Mouse (Mus musculus) mouse embryonic stem cell (cell line): ENCODE measurements around the gene Cars2.
"Not testable (repeated sequence)": the region's sequence is repeated elsewhere in the genome, so short reads cannot be mapped to it uniquely, and the experiment has no call there.

ENCODE experiments used
- in situ Hi-C, 2 experiments: fragments of 300-500 bp; cut with MboI; formaldehyde crosslinking; loops; 1 replicate in 1 of 2; 3 replicates in 1 of 2; pipeline ENCODE4 v1.14.3; 2019 to 2020; ENCODE audit warnings: low sequenced_read_pairs in 2 of 2, low pct_unique_long_range_greater_than_20kb in 1 of 2, mixed read lengths in 1 of 2; ENCODE audit not compliant: unreplicated experiment in 1 of 2

The Cars2 gene

GRCm38 (mm10) chr8:11482537-11482936, 68.0 kb downstream of the Cars2 start:
- in situ Hi-C loops, result no loop called here

DNA sequence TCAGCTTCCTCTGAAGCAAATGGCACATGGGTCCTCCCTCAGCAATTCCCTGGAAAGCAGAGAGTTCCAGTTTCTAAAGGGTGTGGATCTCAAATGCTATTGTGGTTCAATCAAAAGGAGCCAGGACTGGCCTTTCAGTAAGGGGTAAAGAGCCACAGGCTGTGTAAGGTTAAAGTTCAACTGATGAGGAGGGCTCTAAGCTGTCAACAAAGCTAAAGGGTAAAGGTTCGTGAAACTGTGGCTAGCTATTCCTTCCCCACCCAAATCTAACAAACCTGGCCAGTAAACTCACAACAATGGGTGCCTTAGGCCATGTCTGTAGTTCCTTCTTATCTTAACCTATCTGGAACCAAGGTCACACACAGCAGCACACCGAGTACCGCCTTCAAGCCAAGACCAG, 68.7 kb downstream of the Cars2 start:
- in situ Hi-C loops, result no loop called here

DNA sequence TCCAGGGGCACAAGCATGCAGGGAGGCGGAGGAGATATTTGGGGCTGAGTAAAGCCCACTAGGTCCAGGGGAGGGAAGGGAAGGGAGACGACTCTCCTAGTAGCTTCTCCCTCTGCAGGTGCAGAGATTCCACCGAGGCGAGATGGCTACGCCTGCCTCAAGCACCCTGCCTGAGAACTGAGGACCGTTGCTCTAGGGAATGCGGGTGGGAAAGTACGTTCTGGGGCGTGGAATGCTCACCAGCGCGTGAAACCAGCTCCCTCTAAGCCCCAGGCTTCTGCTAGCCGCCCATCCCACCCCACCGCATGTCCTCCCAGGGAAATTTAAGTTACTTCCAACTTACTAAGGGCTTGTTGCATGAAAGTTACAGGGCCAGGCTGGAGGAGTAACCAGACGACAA, 71.0 kb downstream of the Cars2 start:
- in situ Hi-C loops, result no loop called here

- in situ Hi-C loops, result no loop called here
Measured at GRCm38 (mm10) chr8:11478807-11479527, 71.6 kb downstream of the Cars2 start.

DNA sequence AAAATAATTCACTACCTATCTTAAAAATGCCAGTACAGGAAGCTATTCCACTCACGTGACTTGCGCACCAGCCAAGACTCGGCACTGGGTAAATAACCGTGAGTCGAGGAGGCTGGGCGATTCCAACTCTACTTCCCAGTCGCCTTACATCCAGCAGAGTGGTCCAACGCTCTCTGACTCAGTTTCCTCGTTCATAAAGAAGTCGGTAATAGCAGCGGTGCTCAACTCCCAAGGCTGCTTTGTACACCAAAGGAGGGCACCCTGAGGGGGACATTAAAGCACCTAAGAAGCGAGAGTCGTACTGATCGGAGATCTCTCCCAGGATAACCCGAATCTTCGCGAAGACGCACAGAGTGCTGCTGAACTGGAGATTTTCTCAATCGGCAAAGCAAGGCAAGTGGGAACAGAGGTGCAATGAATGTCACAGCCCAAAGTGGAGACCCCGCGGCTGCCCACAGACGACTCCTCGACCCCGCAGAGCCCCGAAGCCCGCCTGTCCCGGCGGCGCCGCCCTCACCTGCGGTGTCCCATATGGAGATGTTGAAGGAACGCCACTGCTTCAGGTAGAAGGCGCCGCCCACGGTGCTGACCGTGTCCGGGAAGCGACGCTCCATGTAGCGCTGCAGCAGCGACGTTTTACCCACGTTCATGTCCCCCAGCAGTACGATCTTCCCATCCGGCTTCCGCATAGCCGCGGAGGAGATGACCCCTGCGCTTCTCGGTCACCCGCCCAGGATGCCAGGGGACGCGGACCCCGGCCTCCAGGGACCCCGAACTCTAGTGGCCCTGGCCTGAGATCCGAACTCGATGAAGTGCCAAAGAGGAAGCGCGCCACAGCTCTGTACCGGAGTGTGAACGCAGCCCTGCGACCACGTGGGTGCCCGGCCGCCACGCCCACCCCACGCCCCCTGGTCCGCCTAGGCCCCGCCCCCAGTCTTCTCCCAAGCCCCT, 72.5 kb downstream of the Cars2 start, which contains the start of gene Rab20:
Gene Rab20 (minus strand): TSS at position 900 of the 951 bp plus-strand sequence.
- in situ Hi-C loops, result no loop called here

- in situ Hi-C loops, result no loop called here
Measured at GRCm38 (mm10) chr8:11477178-11477553, 73.4 kb downstream of the Cars2 start.

- in situ Hi-C loops, result no loop called here
Measured at GRCm38 (mm10) chr8:11476338-11477177, 74.0 kb downstream of the Cars2 start.

GRCm38 (mm10) chr8:11475876-11476275, 74.7 kb downstream of the Cars2 start:
- in situ Hi-C loops, result no loop called here

DNA sequence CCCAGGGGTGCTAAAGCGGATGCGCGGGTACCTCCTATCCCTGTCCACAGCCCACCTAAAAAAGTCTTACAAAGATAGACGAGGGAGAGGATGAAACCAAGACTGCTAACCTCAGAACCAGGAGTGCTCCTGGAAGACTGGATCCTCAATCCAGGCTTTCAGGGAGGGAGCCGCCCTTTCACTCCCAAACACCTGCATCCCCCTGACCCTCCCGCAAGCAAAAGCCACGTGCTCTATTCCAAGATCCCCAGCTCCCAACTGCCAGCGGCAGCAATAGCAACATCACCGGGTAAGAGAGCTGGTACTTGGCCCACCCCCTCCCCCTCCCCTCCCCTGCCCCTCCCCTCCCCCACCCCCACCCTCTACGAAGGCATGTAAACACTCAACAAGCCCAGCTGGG, 75.2 kb downstream of the Cars2 start:
- in situ Hi-C loops, result no loop called here

- in situ Hi-C loops, result no loop called here
Measured at GRCm38 (mm10) chr8:11473072-11473471, 77.5 kb downstream of the Cars2 start.

DNA sequence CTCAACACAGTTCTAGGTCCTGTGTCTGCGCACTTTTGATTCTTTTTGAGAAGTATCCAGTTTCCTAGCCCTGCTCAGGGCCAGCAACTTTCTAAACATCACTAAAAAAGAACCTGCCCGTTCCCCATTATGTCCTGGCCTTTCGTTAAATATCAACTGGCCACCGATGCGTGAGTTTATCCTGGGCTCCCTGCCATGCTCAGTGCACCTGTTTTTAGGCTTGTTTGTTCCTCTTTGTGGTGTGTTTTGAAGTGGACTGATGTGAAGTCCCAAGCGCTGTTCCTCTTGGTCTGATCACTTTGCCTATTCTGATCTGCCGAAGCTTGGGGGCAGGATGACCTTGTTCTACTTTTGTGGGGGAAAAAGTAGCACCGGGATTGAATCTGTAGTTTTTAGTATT, 79.3 kb downstream of the Cars2 start:
- in situ Hi-C loops, result no loop called here

- in situ Hi-C loops, result no loop called here
Measured at GRCm38 (mm10) chr8:11470694-11471093, 79.9 kb downstream of the Cars2 start.

GRCm38 (mm10) chr8:11469095-11469494, 81.5 kb downstream of the Cars2 start:
- in situ Hi-C loops, result no loop called here

DNA sequence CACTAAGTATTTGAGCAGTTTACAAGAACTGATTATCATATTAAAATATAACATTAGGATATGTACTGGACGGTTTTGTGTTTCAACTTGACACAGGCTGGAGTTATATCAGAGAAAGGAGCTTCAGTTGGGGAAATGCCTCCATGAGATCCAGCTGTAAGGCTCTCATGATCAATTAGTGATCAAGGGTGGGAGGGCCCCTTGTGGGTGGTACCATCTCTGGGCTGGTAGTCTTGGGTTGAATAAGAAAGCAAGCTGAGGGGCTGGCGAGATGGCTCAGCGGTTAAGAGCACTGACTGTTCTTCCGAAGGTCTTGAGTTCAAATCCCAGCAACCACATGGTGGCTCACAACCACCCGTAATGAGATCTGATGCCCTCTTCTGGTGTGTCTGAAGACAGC, 84.1 kb downstream of the Cars2 start:
- in situ Hi-C loops, result not testable (repeated sequence)

- in situ Hi-C loops, result no loop called here
Measured at GRCm38 (mm10) chr8:11465619-11466018, 85.0 kb downstream of the Cars2 start.

- in situ Hi-C loops, result no loop called here
Measured at GRCm38 (mm10) chr8:11464707-11464964, 85.9 kb downstream of the Cars2 start.
